In the genomic region with DNA sequence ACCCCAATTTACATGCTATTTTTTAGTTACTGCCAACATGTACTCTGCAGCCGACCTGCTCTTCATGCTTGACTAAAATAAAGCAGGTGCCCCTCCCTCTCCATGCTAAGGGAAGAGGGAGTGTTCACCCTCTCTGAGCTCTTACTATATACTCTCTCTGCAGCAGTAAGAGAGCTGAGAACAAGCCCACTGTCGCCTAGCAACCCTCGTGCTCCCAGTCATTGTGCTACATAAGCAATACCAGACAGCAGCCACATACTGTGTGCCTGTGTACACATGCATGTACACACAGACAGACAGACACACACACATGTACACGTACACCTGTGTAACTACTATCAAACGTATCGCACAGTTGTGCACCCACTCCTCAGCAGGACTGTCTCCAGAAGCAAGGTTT, we compare ENCODE assay signal across 13 mouse cellular contexts.
DNase-seq lines count a peak whose midpoint lies in the region; ATAC-seq and TF ChIP-seq lines count a peak whose summit lies in the region.
"Had no signal": no experiment of that assay in that cellular context is flagged by ENCODE, and none has a peak within 500 bp of the region (broad histone marks: within the 10 kb centered on the region; RNA-seq: fewer than 3 reads in every experiment).

No protein-coding gene starts in this region.

- no peak for DNase-seq in forebrain, embryonic 10.5 days (ENCODE audit: extremely low spot score, low spot score)
- no peak for DNase-seq in lung, postnatal 0 days (ENCODE audit: low spot score)
- DNase-seq in lung, postnatal 25 days (ENCODE audit: low spot score), result no peak
- DNase-seq in forebrain, postnatal 0 days, result peak; percentile 84
- DNase-seq in right cerebral cortex, postnatal 14 days, result peak; percentile 47
- DNase-seq in cerebellum, adult 8-10 months, result no peak
- DNase-seq in spleen, postnatal 10 days (ENCODE audit: low spot score in 2 of 2), result no peak
- DNase-seq: adrenal gland, adult 2 months; heart, postnatal 4 days; kidney, adult 9 months; lung, adult 2 months had no signal

- no peak overlapping the region for H3K4me3 ChIP-seq in forebrain, embryonic 12.5 days (replicated peaks)
- no peak overlapping the region for H3K4me3 ChIP-seq in forebrain, embryonic 10.5 days
- no peak overlapping the region for H3K4me3 ChIP-seq in lung, postnatal 0 days (ENCODE audit: low read depth, low read length)
- H3K4me3 ChIP-seq in forebrain, postnatal 0 days (ENCODE audit: low read depth, low read length), result no peak overlapping the region
- H3K4me3 ChIP-seq: limb, embryonic 13.5 days had no signal

- no peak overlapping the region for H3K9ac ChIP-seq in forebrain, embryonic 12.5 days
- H3K9ac ChIP-seq in lung, postnatal 0 days (replicated peaks; ENCODE audit: low read depth), result no peak overlapping the region
- 0 out of 2 replicates have a peak overlapping the region, but pooled peaks have one; percentile 28 for H3K9ac ChIP-seq in forebrain, postnatal 0 days
- H3K9ac ChIP-seq: limb, embryonic 13.5 days had no signal

- no peak for TF ChIP-seq EP300 in lung, postnatal 0 days (IDR thresholded peaks at IDR 0.05)

- H3K27me3 ChIP-seq in forebrain, embryonic 12.5 days, result no peaks in the 10 kb centered on the region
- no peaks in the 10 kb centered on the region for H3K27me3 ChIP-seq in forebrain, embryonic 10.5 days (ENCODE audit: poor library complexity, severe bottlenecking)
- H3K27me3 ChIP-seq in lung, postnatal 0 days (replicated peaks; ENCODE audit: insufficient read depth, low read length), result no peaks in the 10 kb centered on the region
- H3K27me3 ChIP-seq in forebrain, postnatal 0 days (ENCODE audit: insufficient read depth, low read length), result no peaks in the 10 kb centered on the region
- H3K27me3 ChIP-seq: limb, embryonic 13.5 days had no signal

- no peak for TF ChIP-seq CTCF in lung, postnatal 0 days (IDR thresholded peaks at IDR 0.05)
- TF ChIP-seq CTCF in forebrain, postnatal 0 days (IDR thresholded peaks at IDR 0.05; ENCODE audit: low read depth), result no peak

- peaks cover 75% of the 10 kb centered on the region for H3K36me3 ChIP-seq in forebrain, embryonic 12.5 days (replicated peaks)
- peaks cover 86% of the 10 kb centered on the region for H3K36me3 ChIP-seq in forebrain, embryonic 10.5 days (replicated peaks)
- H3K36me3 ChIP-seq in lung, postnatal 0 days (ENCODE audit: insufficient read depth, low read length), result peaks cover 17% of the 10 kb centered on the region; the same call in 1 of the 2 replicates
- peaks cover 64% of the 10 kb centered on the region for H3K36me3 ChIP-seq in forebrain, postnatal 0 days (ENCODE audit: insufficient read depth)

- H3K4me1 ChIP-seq in forebrain, embryonic 12.5 days, result no peaks in the 10 kb centered on the region
- H3K4me1 ChIP-seq in forebrain, embryonic 10.5 days, result no peaks in the 10 kb centered on the region
- H3K4me1 ChIP-seq in lung, postnatal 0 days (ENCODE audit: insufficient read depth, low read depth, low read length), result no peaks in the 10 kb centered on the region
- peaks cover 5% of the 10 kb centered on the region; the same call in 1 of the 2 replicates for H3K4me1 ChIP-seq in forebrain, postnatal 0 days (ENCODE audit: insufficient read depth)

- H3K4me2 ChIP-seq in forebrain, embryonic 12.5 days, result no peak overlapping the region
- H3K4me2 ChIP-seq in lung, postnatal 0 days (replicated peaks; ENCODE audit: low read depth, low read length), result no peak overlapping the region
- H3K4me2 ChIP-seq in forebrain, postnatal 0 days (ENCODE audit: low read depth), result no peak overlapping the region
- H3K4me2 ChIP-seq: limb, embryonic 13.5 days had no signal

- H3K9me3 ChIP-seq in forebrain, embryonic 12.5 days, result no peaks in the 10 kb centered on the region
- H3K9me3 ChIP-seq in forebrain, embryonic 10.5 days, result no peaks in the 10 kb centered on the region
- H3K9me3 ChIP-seq in lung, postnatal 0 days (ENCODE audit: low read length), result no peaks in the 10 kb centered on the region
- H3K9me3 ChIP-seq in forebrain, postnatal 0 days (ENCODE audit: low read length), result no peaks in the 10 kb centered on the region
- H3K9me3 ChIP-seq: limb, embryonic 13.5 days had no signal

- ATAC-seq in forebrain, embryonic 12.5 days (ENCODE audit: low FRiP score), result peak; percentile 39; the same call in 1 of the 2 replicates
- peak; percentile 30; the same call in 1 of the 2 replicates for ATAC-seq in lung, postnatal 0 days
- peak; percentile 97 for ATAC-seq in forebrain, postnatal 0 days

- WGBS in forebrain, embryonic 12.5 days, result 88% methylated on average over 6 of the region's 6 CpGs
- WGBS in forebrain, embryonic 10.5 days, result 90% methylated on average over 6 of the region's 6 CpGs
- WGBS in lung, postnatal 0 days, result 75% methylated on average over 6 of the region's 6 CpGs
- WGBS in forebrain, postnatal 0 days, result 62% methylated on average over 6 of the region's 6 CpGs

- no peak overlapping the region for H3K27ac ChIP-seq in forebrain, embryonic 12.5 days
- H3K27ac ChIP-seq in forebrain, embryonic 10.5 days, result no peak overlapping the region
- H3K27ac ChIP-seq in lung, postnatal 0 days (ENCODE audit: low read length), result no peak overlapping the region
- H3K27ac ChIP-seq in forebrain, postnatal 0 days (ENCODE audit: low read depth, low read length), result peak overlapping the region; percentile 76
- H3K27ac ChIP-seq: limb, embryonic 13.5 days had no signal

Comparison
In these comparisons a context has a peak if more than half of its experiments do, and no peak if none do; other contexts are left out.
1. DNase-seq: peak in forebrain, postnatal 0 days (single experiment) and right cerebral cortex, postnatal 14 days (single experiment); none in forebrain, embryonic 10.5 days (single experiment), lung, postnatal 0 days (single experiment), lung, postnatal 25 days (single experiment), cerebellum, adult 8-10 months (single experiment) and spleen, postnatal 10 days (0 of 2).
2. ATAC-seq: peak in every context shown above with its lines; median percentile 97 in forebrain, postnatal 0 days; 39 in forebrain, embryonic 12.5 days; 30 in lung, postnatal 0 days.